Mouse (Mus musculus) CD4-positive, CD25-positive, alpha-beta regulatory T cell, adult 4 months (primary cell): ENCODE results near the gene Ndufs3. TPM values are rescaled to one million over a fixed set of nuclear protein-coding genes. Genes with fewer than 3 reads are reported as not detected.
A peak's percentile ranks its signal among the peaks of the same experiment; 100 is the strongest.
"Not testable (repeated sequence)": the region's sequence is repeated elsewhere in the genome, so short reads cannot be mapped to it uniquely, and the experiment has no call there.

Experiments
- ATAC-seq: one replicate; pipeline ENCODE4 v1.8.0; 2017
- polyA plus RNA-seq, 2 experiments: library from polyadenylated mRNA; unstranded; fragments of 100-300 nt; shearing (Covaris generic); gene quantifications; one replicate each; pipeline ENCODE4 v1.2.1; 2017

Ndufs3 gene
- polyA plus RNA-seq, 2 experiments from 2014 or later: 103 to 127 TPM

- no peak for ATAC-seq
Observed at GRCm38 (mm10) chr2:90904856-90905224, 213 bp upstream of the Ndufs3 start.

- no peak for ATAC-seq
Observed at GRCm38 (mm10) chr2:90903398-90903797, 1.2 kb downstream of the Ndufs3 start.

DNA sequence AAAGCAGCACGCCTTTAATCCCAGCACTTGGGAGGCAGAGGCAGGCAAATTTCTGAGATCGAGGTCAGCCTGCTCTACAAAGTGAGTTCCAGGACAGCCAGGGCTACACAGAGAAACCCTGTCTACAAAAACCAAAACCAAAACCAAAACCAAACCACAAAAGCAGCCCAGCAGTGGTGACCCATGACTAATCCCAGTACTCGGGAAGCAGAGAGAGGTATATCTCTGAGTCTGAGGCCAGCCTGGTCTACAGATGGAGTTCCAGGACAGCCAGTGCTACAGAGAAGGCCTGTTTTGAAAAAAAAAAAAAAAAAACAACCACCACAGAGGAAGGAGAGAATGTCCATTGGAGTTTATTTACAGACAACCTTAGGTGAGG, 10.3 kb downstream of the Ndufs3 start:
- ATAC-seq: not testable (repeated sequence)

- no peak for ATAC-seq
Observed at GRCm38 (mm10) chr2:90893673-90894298, 10.8 kb downstream of the Ndufs3 start.

DNA sequence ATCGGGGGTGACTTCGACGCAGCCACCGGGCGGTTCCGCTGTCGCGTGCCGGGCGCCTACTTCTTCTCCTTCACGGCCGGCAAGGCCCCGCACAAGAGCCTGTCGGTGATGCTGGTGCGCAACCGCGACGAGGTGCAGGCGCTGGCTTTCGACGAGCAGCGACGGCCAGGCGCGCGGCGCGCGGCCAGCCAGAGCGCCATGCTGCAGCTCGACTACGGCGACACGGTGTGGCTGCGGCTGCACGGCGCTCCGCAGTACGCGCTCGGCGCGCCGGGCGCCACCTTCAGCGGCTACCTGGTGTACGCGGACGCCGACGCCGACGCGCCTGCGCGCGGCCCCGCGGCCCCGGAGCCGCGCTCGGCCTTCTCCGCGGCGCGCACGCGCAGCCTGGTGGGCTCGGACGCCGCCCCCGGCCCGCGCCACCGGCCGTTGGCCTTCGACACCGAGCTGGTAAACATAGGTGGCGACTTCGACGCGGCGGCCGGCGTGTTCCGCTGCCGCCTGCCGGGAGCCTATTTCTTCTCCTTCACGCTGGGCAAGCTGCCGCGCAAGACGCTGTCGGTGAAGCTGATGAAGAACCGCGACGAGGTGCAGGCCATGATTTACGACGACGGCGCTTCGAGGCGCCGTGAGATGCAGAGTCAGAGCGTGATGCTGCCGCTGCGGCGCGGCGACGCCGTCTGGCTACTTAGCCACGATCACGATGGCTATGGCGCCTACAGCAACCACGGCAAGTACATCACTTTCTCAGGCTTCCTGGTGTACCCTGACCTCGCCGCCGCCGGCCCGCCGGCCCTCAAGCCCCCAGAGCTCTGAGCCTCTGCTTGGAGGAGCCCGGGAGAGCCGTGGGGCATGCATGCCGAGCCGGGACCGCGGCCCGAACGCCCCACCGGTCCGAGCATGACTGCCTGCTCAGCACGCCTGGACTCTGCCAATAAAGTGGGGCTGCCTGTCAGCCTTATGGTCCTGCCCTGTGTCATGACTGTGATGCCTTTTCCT, 14.8 kb downstream of the Ndufs3 start:
- peak; percentile 79 for ATAC-seq

- ATAC-seq: no peak
Observed at GRCm38 (mm10) chr2:90887627-90888026, 17.0 kb downstream of the Ndufs3 start.

GRCm38 (mm10) chr2:90886436-90886835, 18.2 kb downstream of the Ndufs3 start:
- no peak for ATAC-seq

DNA sequence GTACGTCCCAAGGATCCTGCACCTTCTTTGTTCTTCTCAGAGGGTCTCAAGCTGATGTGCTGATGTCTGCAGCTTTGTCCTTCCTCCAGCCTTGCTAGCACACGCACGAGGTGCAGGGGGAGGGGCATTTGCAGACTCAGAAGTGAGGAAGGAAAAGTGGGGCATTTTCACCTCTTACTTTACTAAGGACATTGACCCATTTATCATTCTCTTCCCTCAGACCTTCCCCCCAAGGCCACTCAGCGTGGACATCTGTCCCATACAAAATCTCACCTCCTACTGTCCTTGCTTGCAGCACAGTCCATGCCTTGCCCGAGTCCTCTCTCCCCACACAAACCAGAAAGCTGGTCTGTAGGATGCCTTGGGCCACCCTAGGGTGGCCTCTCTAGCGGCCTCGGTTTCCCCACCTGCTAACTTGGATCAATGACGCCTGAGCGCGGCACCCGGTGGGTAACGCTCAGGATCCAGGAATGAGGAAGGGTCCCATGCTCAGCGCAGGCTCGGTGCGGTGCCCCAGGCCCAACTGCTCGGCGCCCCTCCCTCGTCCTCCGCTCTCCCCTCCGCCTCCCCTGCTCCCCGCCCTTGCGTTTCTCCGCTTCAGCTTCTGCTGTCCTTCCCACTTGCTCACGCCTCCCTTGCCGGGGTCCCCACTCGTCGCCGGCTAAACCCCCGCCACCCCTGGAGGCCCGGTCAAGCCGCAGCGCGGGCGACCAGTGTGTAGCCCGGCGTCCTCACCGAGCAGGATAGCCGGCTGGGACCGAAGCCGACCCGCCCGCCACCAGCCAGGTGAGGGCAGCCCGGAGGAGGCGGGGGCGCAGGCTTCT, 19.2 kb downstream of the Ndufs3 start, which contains the start of gene C1qtnf4:
TSS of gene C1qtnf4 (plus strand) at position 643 of the 824 bp plus-strand sequence.
- no peak for ATAC-seq

GRCm38 (mm10) chr2:90881824-90882223, 22.8 kb downstream of the Ndufs3 start:
- no peak for ATAC-seq

- no peak for ATAC-seq
Observed at GRCm38 (mm10) chr2:90880144-90880785, 24.4 kb downstream of the Ndufs3 start.

DNA sequence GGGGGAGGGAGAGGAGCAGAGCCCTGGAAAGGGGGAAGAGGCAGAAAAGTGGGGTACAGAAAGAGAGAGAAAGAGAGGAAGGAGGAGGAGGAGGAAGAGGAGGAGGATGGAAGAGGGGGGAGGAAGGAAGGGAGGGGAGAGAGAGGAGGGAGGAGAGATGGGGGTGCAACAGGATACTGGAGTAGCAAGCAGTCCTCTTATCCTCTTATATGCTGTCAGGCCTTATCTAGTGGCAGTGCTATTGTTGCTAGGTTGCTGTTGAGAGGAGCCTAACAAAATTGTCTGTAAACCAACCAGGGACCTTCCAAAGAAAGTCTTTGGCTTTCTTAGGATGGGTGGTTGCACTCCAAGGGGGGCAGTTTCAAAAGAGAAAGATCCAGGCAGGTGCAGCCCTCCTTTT, 25.2 kb downstream of the Ndufs3 start:
- no peak for ATAC-seq

DNA sequence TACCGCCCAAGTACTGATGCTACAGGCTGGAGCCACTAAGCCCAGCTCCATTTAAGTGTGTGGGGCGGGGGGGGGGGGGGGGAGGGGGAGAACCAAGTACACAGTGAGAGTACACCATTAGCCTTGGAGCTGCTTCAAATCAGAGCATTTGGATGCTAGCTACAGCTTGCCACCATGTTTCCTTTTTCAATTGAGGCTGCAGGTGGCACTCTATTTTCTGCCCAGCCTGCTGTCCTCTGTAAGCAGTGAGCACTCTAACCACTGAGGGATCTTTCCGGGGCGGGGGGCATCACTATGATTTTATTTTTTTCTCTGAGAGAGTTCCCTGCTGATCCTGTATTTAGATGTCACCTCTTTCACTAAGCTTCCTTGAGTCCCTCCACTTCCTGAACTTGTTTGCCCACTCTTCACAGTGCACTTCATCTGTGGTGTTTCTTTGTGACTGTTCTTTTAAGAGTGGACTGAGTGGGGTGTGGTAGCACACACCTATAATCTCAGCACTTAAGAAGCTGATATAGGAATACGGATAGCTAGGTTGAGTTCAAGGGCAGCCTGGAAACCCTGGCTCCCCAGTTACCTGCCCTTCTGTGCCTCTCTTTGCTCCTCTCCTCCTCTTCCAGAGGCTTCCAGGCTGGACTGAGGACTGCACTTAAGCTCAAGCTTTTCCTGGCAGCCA, 26.9 kb downstream of the Ndufs3 start:
- no peak for ATAC-seq

- no peak for ATAC-seq
Observed at GRCm38 (mm10) chr2:90875239-90875638, 29.4 kb downstream of the Ndufs3 start.

DNA sequence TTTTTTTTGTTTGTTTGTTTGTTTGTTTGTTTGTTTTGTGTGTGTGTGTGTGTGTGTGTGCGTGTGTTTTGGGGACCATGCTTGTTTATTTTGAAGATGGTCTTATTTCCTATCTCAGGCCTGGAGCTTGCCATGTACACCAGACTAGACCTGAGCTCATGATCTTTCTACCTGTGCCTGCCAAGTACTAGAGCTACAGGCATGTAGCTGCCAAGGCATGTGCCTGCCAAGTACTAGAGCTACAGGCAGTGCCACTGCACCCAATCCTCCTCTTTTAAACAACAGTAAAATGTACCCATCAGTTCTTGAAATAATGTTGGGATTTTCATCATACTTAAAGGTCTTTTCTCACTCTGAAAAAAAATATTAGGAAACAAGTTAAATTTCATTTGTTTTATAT, 30.6 kb downstream of the Ndufs3 start:
- ATAC-seq: no peak

- no peak for ATAC-seq
Observed at GRCm38 (mm10) chr2:90871180-90871961, 33.3 kb downstream of the Ndufs3 start.

DNA sequence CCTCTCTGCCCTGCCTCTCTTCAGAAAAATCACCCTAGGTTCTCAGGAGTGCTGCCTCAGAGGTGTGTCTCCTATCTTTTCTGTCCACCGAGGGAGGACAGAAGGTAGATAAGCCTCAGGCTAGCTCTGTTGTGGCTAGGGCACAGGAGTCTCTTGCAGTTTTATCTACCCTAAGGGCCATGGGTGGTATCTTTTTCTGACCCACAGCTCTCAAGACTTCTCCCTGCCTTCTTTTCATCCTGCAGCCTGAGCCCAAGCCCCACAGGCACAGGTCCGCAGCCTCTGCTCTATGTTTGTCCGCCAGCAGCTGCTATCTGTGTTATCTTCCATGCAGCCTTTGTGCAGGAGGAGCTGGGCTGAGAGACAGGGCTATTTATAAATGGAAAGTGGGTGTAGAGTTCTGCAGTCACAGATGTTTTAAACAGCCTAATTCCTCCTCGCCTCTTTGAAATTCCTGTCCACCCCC, 34.5 kb downstream of the Ndufs3 start:
- no peak for ATAC-seq

DNA sequence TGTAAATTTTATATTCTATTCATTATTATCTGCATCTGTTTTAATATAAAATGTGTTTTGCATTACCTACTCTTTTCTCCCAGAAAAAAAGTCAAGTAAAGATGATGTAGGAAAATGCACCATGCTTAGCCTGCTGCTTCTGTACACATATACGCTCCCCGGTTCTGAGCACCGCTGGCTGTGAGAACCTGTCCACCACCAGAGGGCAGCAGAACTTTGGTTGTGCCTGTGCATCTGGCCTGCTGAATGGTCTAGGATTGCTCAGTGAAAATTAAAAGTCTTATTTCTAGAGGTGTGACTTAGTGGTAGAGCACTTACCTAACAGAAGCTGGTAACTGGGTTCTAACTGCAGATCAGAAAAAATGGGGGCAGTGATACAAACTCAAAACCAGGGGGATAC, 38.1 kb downstream of the Ndufs3 start:
- ATAC-seq: peak; percentile 77

DNA sequence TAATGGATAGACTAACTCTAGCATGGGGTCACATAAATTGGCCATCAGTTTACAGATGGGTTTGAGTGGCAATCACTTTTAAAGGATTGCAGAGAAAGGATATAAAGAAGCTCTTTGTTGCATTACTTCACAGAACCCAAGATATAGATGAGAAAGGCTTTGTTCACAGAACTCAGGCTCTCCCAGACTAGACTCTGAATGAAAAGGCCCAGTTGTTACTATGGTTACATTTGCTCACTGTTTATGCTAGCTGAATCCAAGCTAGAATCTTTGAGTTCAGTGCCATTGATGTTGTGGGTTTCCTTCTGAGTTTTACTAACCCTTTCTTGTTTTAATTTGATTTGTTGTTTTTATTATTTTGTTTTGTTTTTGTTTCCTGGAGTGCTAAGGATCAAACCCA, 40.4 kb downstream of the Ndufs3 start:
- ATAC-seq: no peak

DNA sequence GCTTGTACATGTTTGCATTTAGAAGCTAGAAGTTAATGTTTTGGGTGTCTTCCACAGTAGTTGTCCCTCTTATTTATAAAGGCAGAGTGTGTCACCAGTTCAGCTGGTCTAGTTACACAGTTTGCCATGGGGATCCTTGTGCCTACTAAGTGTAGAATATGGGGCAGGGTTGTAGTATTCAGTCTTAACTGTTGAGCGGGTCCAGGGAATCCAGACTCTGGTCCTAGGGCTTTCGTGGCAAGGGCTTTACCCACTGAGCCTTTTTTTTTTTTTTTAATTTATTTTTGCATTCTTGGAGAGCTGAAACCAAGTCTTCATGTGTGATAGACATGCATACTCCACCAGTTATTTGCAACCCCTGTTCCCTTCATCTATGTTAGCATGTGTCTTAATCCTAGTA, 43.1 kb downstream of the Ndufs3 start:
- no peak for ATAC-seq

- ATAC-seq: no peak
Observed at GRCm38 (mm10) chr2:90850401-90850800, 54.2 kb downstream of the Ndufs3 start.

GRCm38 (mm10) chr2:90848331-90848730, 56.3 kb downstream of the Ndufs3 start:
- no peak for ATAC-seq
